Mouse (Mus musculus) embryonic stem cell, embryonic (primary cell): ENCODE results near the gene Fthl17c.
"Not testable (repeated sequence)": the region's sequence is repeated elsewhere in the genome, so short reads cannot be mapped to it uniquely, and the experiment has no call there.

Source experiments
- CTCF ChIA-PET, 4 experiments: fragments of 300-600 bp in 2 of 4; fragments of 350-600 bp in 2 of 4; sonication (Branson Sonifier 250); formaldehyde crosslinking; loops; one replicate each; lab custom pipeline; 2022; ENCODE audit warnings: inconsistent platforms in 2 of 4; lab: Charles Lee
- POLR2A ChIA-PET, 4 experiments: fragments of 300-600 bp in 2 of 4; fragments of 350-600 bp in 2 of 4; sonication (Branson Sonifier 250); formaldehyde crosslinking; loops; one replicate each; lab custom pipeline; 2022; ENCODE audit warnings: antibody characterized with exemption in 4 of 4, inconsistent platforms in 1 of 4; lab: Charles Lee

Gene Fthl17c

DNA sequence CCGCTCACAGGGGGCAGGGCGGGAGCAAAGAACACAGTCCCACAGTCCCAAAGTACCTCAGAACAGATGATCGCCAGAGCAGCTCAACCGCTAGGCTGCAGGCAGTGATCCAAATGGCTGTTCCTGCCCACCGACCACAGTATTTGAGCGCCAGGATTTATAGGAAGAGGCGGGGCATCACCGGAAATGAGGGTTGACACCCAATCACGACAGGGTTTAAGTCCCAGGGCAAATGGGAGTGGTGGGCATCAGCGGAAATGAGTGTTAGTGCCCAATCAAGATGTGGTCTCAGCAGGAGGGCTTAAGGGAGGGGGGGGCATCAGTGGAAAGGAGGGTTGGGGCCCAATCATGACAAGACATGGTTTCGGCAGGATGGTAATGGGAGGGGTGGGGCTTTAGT is at the start of gene Fthl17c:
TSS of gene Fthl17c (minus strand) at position 101 of the 400 bp plus-strand sequence.
- CTCF ChIA-PET, POLR2A ChIA-PET: not testable (repeated sequence)

DNA sequence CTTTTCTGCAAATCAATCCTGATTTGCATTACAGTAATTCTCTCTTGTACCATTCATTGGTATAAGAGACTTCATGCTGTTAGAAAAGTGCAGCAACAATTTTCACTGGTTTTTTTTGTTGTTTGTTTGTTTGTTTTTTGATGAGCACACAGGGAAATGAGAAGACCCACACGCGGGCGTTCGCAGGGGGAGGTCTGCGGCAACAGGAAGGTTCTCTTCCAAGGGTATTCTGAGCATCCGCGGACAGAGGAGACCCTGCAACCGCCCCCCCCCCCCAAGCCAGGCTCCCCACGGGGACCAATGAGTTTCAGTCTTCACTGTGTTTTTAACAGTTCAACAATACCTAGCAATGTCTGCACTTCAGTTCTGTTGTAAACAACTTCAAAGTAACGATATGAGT is 43.1 kb upstream of the Fthl17c start:
- ChIA-PET CTCF (no interaction called here), POLR2A (no interaction called here)

DNA sequence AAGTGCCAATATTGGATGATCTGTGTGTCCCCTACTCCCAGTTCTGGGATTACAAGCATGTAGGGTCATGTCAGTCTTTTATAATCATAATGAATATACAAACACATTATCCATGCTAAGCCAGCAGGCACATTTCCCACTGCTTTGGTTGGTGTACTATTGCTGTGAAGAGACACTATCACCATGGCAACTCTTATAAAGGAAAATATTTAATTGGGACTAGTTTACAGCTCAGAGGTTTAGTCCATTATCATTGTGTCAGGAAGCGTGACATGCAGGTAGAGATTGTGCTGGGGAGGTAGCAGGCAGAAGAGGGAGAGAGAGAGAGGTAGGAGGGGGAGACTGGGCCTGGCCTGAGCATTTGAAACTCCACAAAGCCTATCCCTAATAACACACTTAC is 39.7 kb upstream of the Fthl17c start:
- ChIA-PET POLR2A (no interaction called here), CTCF (no interaction called here)

DNA sequence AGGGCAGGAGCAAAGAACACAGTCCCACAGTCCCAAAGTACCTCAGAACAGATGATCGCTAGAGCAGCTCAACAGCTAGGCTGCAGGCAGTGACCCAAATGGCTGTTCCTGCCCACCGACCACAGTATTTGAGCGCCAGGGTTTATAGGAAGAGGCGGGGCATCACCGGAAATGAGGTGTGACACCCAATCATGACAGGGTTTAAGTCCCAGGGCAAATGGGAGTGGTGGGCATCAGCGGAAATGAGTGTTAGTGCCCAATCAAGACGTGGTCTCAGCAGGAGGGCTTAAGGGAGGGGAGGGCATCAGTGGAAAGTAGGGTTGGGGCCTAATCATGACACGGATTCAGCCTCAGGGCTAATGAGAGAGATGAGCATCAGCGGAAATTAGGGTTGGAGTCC is 10.3 kb upstream of the Fthl17c start, which contains the start of gene Fthl17d:
TSS of gene Fthl17d (minus strand) at position 101 of the 400 bp plus-strand sequence.
- POLR2A ChIA-PET, CTCF ChIA-PET: not testable (repeated sequence)

DNA sequence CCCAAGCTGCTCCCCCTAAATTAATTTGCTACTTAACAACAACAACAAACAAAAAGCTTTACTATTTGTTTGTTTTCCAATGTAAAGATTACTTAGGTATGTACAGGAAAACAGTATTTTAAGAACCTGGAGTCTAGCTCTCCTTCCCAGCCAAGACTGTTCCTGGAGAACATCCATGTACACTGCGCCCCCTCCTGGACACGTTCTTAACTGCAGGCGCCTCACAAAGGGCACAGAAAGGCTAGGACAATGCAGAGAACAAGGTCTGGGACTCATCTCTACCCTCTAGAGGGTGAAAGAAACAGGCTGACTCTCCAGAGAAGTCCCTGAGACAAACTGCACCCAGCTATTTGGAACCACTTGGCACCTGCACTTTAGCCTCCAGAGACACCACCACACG is 11.7 kb downstream of the Fthl17c start:
- CTCF ChIA-PET = interaction anchor here in 1 of 4 experiments (1.1 kb wide), 1 partner anchor 17 kb away, joined by 3 read pairs; no protein-coding TSS in a partner anchor
- POLR2A ChIA-PET = not testable (repeated sequence)

DNA sequence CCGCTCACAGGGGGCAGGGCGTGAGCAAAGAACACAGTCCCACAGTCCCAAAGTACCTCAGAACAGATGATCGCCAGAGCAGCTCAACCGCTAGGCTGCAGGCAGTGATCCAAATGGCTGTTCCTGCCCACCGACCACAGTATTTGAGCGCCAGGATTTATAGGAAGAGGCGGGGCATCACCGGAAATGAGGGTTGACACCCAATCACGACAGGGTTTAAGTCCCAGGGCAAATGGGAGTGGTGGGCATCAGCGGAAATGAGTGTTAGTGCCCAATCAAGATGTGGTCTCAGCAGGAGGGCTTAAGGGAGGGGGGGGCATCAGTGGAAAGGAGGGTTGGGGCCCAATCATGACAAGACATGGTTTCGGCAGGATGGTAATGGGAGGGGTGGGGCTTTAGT is 13.5 kb downstream of the Fthl17c start, which contains the start of gene Fthl17b:
TSS of gene Fthl17b (minus strand) at position 101 of the 400 bp plus-strand sequence.
- CTCF ChIA-PET, POLR2A ChIA-PET: not testable (repeated sequence)

DNA sequence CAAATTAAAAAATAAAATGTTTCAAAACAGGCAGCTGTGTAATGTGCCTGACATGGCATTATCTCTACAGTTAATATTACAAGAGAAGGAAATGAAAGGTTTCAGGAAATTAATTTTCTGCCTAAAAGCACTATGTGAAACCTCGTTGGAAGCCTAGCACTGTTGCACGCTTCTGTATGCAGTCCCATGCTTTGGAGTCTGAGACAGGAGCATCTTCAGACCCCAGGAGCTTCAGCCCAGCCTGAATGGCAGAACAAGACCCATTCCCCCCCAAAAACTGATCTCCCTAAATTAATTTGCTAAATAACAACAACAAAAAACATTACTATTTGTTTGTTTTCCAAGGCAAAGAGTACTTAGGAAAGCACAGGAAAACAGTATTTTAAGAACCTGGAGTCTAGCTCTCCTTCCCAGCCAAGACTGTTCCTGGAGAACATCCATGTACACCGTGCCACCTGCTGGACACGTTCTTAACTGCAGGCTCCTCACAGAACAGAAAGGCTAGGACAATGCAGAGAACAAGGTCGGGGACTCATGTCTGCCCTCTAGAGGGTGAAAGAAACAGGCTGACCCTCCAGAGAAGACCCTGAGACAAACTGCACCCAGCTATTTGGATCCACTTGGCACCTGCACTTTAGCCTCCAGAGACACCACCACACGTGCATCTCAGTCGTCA is 28.1 kb downstream of the Fthl17c start:
- CTCF ChIA-PET = interaction anchor here (0.6 to 2.1 kb wide), 9 partner anchors 16 to 1122 kb away, joined by 3 to 8 read pairs (median 3); no protein-coding TSS in a partner anchor
- POLR2A ChIA-PET = not testable (repeated sequence)

DNA sequence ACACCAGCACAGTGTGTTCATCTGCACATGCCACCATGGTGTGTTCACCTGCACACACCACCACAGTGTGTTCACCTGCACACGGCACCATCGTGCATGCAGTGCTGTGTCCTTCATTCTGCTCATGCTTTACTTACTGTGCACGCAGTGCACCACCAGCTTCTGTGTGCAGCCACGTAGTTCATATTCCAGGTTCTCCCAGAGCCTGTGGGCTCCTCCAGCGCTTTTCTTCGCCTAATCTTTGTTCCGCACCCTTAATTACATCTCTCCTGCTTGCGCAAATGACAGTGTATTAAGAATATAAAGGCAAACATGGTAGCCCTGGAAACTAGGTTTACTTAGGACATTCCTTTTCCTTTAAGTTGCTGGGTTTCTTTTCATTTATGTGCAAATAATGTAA is 32.3 kb downstream of the Fthl17c start:
- POLR2A ChIA-PET = no interaction called here
- CTCF ChIA-PET = no interaction called here

DNA sequence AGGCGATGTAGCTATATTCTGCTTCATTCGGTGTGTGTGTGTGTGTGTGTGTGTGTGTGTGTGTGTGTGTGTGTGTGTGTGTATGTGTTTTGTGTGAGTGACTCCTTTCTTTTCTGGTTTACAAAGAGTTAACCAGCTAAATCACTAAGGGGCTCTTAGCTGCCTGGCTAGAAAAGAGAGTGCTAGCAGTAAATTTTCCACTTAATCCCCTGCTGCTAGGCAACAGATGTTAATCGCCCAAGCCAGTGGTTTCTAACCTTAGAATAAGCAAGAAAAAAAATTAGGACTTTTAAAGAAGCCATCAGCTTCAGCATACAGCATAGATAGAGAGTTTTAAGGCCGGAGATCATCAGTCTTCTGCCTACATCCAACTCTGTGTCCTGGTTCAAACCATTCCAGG is 49.1 kb downstream of the Fthl17c start:
- CTCF ChIA-PET = no interaction called here
- POLR2A ChIA-PET = no interaction called here
